Mouse (Mus musculus) hematopoietic multipotent progenitor cell, adult 10-12 weeks (in vitro differentiated cells): Measurements from ENCODE around the gene Gm281. TPM values are rescaled to one million over a fixed set of nuclear protein-coding genes. Genes with fewer than 3 reads are reported as not detected.

Source experiments
- polyA plus RNA-seq: library from polyadenylated mRNA; stranded (reverse); fragments of >175 nt; gene quantifications from 2 replicates; pipeline ENCODE4 v1.2.3, GENCODE M21; 2012; ENCODE audit warnings: low replicate concordance

The Gm281 gene
- polyA plus RNA-seq = not detected in 2 replicates

DNA sequence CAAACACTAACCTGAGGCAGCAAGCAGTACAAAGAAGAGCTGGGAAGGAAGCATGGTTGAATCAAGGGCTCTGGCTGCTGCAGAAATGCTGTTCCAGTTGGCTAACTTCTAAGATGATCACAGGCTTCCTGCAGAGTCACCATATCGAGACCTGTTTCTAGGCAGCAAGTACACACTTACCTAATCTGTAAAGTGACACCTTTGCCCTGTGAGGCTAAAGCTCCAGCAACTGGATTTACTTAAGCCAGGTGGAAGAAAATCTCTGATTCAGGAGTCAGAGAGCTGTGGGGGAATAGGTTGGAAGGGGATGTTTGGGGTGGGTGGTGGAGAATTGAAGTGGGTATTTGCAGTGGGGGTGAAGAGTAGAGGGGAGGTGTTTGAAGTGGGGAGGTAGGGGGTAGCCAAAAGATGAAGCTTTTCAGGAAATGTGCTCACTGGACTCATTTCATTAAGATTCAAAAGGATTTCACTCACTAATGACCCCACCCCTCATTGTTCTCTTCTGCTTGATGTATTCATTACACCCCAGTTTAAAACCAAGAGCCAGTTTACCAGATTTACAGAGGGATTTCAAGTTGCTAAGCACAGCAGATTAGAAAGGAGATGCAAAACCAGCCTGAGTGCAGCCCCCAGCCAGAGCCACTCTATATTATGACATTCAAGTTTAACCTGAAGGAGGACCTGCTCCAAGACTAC lies at the start of gene Gm281:
TSS of gene Gm281 (minus strand) at position 92 of the 696 bp plus-strand sequence.

DNA sequence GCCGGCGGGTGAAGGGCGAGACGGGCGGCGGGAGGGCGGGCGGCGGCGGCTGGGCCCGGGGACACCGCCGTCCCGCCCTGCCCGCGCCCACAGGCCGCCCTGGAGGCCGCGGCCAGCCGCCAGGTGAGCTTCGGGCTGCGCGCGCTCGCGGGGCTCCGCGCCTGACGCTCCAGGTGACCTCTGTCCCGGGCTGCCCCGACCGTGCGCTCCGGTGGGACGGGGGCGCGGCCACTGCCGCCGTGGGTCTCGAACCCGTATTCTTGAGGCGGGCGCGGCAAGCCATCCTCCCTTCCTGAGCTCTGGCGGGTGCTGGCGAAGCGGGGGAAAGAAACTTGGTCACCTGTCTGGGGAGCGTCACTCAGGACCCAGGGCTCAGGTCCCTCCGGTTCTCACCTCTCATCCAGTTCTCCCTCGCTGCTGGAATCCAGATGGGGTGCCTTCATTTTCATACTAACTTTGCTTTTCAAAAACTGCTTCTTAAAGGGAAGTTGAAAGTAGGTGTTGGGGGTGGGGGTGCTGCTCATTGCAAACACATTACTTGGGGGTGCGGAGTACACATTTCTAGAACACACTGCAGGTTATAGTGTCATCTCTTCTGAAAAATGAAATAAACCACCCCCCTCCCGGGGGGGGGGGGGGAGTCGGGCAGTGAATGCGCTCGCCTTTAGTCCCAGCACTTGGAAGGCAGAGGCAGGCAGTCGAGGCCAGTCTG lies 47.3 kb upstream of the Gm281 start, which contains the start of the genes Atxn7 and Thoc7:
TSS of gene Atxn7 (plus strand) at position 40 of the 712 bp plus-strand sequence.
TSS of gene Thoc7 (minus strand) at position 452 of the 712 bp plus-strand sequence.

Other genes starting within 250 kb of the Gm281 start
- gene Sntn, start 243.6 kb downstream of the Gm281 start, polyA plus RNA-seq = not detected in 2 replicates
- gene Atxn7, start 47.0 kb upstream of the Gm281 start, polyA plus RNA-seq = 29.8 and 33.1 TPM in 2 replicates
- gene Thoc7, start 47.4 kb upstream of the Gm281 start, polyA plus RNA-seq = 4.4 and 7.7 TPM in 2 replicates
- 33.1 and 33.4 TPM in 2 replicates for gene Psmd6, start 206.5 kb upstream of the Gm281 start, polyA plus RNA-seq